Mouse (Mus musculus) erythroblast, embryonic 14.5 days (primary cell): Measurements from ENCODE around the gene Ptrh1.

Experiments
- GATA1 ChIP-seq: IDR thresholded peaks from 2 replicates; pipeline ENCODE4 v1.6.1; 2012; ENCODE audit warnings: low read length, inconsistent platforms, mixed read lengths
- TAL1 ChIP-seq: IDR thresholded peaks from 3 replicates; pipeline ENCODE4 v1.6.1; 2012; ENCODE audit warnings: low read length, inconsistent platforms, mixed read lengths

- TF ChIP-seq GATA1: no peak
- TF ChIP-seq TAL1: no peak
Measured at GRCm38 (mm10) chr2:32750887-32751664, 24.5 kb upstream of the Ptrh1 start.
